Mouse (Mus musculus) heart, embryonic 10.5 days (tissue): ENCODE data around the gene Tufm. TPM values are rescaled to one million over a fixed set of nuclear protein-coding genes. Genes with fewer than 3 reads are reported as not detected.

Source experiments
- DNase-seq: peaks from one replicate; pipeline ENCODE4 v3.0.0-alpha.2; 2017; ENCODE audit warnings: low spot score
- H3K27ac ChIP-seq: fragments of 300-500 bp; sonication (generic); 2 replicates; pipeline ENCODE4 v1.5.1; 2016; ENCODE audit warnings: mild to moderate bottlenecking
- H3K27me3 ChIP-seq: fragments of 300-500 bp; sonication (generic); 2 replicates; pipeline ENCODE4 v1.6.1; 2016; ENCODE audit warnings: mild to moderate bottlenecking; ENCODE audit not compliant: poor library complexity, insufficient read depth, severe bottlenecking
- H3K36me3 ChIP-seq: fragments of 300-500 bp; sonication (generic); 2 replicates; pipeline ENCODE4 v1.6.1; 2016; ENCODE audit warnings: mild to moderate bottlenecking, moderate library complexity
- H3K4me1 ChIP-seq: fragments of 300-500 bp; sonication (generic); 2 replicates; pipeline ENCODE4 v1.6.1; 2016; ENCODE audit warnings: mild to moderate bottlenecking
- H3K4me3 ChIP-seq: fragments of 300-500 bp; sonication (generic); 2 replicates; pipeline ENCODE4 v1.5.1; 2016; ENCODE audit warnings: mild to moderate bottlenecking, moderate library complexity
- H3K9me3 ChIP-seq: fragments of 300-500 bp; sonication (generic); 2 replicates; pipeline ENCODE4 v1.6.1; 2016; ENCODE audit warnings: mild to moderate bottlenecking, moderate library complexity
- WGBS: fragments of 180-500 bp; shearing (Covaris S2); methylation state at CpG from one replicate; pipeline ENCODE4 v1.1.7; 2016; 5-methylcytosine and 5-hydroxymethylcytosine counted together
- polyA plus RNA-seq: library from polyadenylated mRNA; unstranded; fragments of >200 nt; fragmentation: Nextera tagmentation; extraction: Ambion mirVana; gene quantifications from 2 replicates; pipeline ENCODE4 v1.2.1, GENCODE M21; 2016

Tufm gene
- polyA plus RNA-seq, 1 experiment from 2014 or later, result 199 TPM

DNA sequence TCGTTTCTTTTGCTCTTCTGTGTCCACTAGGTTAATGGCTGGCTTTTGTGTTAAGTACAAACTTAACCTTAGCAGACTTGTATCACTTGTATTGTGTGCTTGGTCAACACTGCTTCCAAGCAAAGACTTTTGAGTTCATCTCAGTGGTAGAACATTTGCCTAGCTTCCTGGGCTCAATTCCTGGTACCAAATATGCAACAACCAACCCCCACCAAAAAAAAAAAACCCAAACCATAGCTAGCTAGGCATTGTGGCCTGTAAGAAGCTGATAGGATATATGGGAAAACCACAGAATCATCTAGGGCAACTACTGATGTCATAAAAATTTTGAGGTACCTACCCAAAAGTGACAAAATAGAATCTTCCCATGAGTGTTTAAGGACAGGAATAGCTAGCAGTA is 3.8 kb downstream of the Tufm start:
- H3K9me3 ChIP-seq, result no peaks in the 10 kb centered on the region
- H3K27ac ChIP-seq, result no peak overlapping the region
- H3K4me3 ChIP-seq, result no peak overlapping the region
- H3K4me1 ChIP-seq, result peaks cover 7% of the 10 kb centered on the region
- H3K36me3 ChIP-seq, result peaks cover 74% of the 10 kb centered on the region
- no peaks in the 10 kb centered on the region for H3K27me3 ChIP-seq
- WGBS, result 75% methylated on average over 1 of the region's 1 CpGs
- DNase-seq, result no peak

DNA sequence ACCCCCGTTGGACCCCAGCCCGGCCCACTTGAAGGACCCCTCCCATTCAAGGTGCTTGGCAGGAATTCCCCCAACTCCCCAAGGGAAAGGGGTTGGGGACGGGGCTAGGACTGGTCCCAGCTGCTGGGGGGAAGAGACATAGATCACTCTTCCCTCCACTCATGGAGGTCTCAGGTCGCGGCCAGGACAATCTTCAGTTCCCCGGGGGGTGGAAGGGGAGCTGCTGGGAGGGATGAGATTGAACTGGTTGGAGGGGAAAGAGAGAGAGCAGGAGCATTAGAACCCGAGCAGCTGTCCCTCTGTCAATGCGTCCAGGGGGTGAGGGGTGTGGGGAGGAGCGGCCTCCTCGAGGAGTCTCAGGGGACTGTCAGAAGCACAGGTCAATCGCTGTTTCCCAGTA is 4.8 kb downstream of the Tufm start:
- H3K4me3 ChIP-seq, result no peak overlapping the region
- peaks cover 84% of the 10 kb centered on the region for H3K36me3 ChIP-seq
- no peaks in the 10 kb centered on the region for H3K27me3 ChIP-seq
- DNase-seq, result no peak
- peaks cover 7% of the 10 kb centered on the region for H3K4me1 ChIP-seq
- H3K27ac ChIP-seq, result no peak overlapping the region
- 59% methylated on average over 11 of the region's 11 CpGs for WGBS
- H3K9me3 ChIP-seq, result no peaks in the 10 kb centered on the region

DNA sequence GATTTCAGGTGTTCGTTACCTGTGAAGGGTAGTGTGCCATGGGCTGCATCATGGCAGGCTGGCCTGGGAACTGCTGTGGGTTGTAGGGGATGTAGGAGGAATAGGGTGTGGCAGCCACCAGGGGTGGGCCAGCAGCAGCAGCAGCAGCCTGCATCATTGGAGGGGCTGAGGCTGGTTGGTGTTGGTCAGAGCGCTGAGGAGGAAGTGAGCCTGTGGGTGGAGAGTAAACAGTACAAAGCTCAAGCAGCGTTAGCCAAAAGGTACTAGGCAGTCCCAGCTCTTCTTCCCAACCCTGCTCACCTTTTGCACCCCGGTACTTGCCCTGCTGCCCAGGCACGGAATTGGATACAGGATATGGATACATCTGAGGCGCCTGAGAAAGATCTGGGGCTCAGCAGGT is 7.0 kb downstream of the Tufm start:
- Histone ChIP-seq H3K4me1 (no peaks in the 10 kb centered on the region), H3K4me3 (no peak overlapping the region), H3K27ac (no peak overlapping the region), H3K9me3 (no peaks in the 10 kb centered on the region), H3K36me3 (peaks cover 97% of the 10 kb centered on the region), H3K27me3 (no peaks in the 10 kb centered on the region)
- WGBS, result 96% methylated on average over 6 of the region's 6 CpGs
- no peak for DNase-seq

DNA sequence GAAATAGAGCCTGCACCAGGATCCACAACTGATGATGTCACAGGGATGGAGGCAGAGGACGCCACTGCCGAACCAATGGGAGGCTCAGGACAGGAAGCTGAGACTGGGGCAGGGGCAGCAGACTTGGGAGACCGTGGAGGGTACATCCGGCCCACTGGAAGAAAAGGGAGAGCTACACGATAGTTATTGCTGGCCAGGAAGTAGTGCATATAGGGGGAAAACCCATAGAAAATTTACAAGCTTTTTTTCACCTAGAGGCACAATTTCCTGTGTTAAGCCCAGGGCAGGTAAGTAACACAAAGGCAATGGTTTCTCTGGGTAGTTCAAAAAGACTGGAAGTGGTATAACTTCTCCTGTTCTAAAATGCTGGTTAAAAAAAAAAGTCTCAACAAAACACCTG is 9.3 kb downstream of the Tufm start:
- peaks cover 97% of the 10 kb centered on the region for H3K36me3 ChIP-seq
- H3K9me3 ChIP-seq, result no peaks in the 10 kb centered on the region
- DNase-seq, result no peak
- peaks cover 6% of the 10 kb centered on the region; the same call in 1 of the 2 replicates for H3K4me1 ChIP-seq
- no peak overlapping the region for H3K27ac ChIP-seq
- WGBS, result 90% methylated on average over 5 of the region's 5 CpGs
- no peak overlapping the region for H3K4me3 ChIP-seq
- no peaks in the 10 kb centered on the region for H3K27me3 ChIP-seq

DNA sequence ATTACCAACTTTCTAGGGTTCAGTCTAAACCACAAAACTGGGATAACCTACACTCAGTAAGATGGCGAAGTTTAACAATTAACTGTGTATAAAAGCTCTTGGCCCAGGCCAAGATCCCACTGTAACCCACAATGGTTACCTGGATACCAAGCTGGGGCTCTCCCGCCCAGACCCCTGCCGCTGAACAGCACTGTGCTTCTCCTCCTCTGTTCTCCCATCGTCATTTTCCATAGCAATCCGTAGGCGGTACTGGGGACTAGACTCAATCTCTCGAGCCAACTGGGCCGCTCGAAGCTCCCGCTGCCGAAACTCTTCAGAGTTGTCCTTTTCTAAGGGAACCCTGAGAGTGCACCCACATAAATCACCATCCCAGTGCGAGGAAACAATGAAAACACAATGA is 10.8 kb downstream of the Tufm start:
- Histone ChIP-seq H3K27ac (no peak overlapping the region), H3K4me1 (peaks cover 6% of the 10 kb centered on the region; the same call in 1 of the 2 replicates), H3K27me3 (no peaks in the 10 kb centered on the region), H3K9me3 (no peaks in the 10 kb centered on the region), H3K4me3 (no peak overlapping the region), H3K36me3 (peaks cover 83% of the 10 kb centered on the region)
- 94% methylated on average over 12 of the region's 12 CpGs for WGBS
- no peak for DNase-seq

DNA sequence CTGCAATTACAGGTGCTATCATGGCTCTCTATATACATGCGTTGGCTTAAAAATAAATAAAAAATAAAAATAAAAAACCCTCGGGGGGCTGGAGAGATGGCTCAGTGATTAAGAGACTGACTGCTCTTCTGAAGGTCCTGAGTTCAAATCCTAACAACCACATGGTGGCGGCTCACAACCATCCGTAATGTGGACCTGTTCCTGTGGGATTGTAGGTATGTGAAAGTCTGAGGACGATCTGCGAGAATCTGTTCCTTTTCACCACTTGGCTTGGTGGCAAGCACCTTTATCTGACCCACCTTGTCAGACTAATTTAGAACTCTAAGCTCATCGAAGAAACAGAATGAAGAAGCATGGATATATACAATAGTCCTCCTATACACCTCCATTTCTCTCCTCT is 12.3 kb downstream of the Tufm start:
- peaks cover 11% of the 10 kb centered on the region; the same call in 1 of the 2 replicates for H3K4me1 ChIP-seq
- H3K27me3 ChIP-seq, result no peaks in the 10 kb centered on the region
- H3K4me3 ChIP-seq, result no peak overlapping the region
- DNase-seq, result no peak
- H3K9me3 ChIP-seq, result no peaks in the 10 kb centered on the region
- WGBS, result 93% methylated on average over 7 of the region's 7 CpGs
- peaks cover 69% of the 10 kb centered on the region for H3K36me3 ChIP-seq
- H3K27ac ChIP-seq, result no peak overlapping the region

DNA sequence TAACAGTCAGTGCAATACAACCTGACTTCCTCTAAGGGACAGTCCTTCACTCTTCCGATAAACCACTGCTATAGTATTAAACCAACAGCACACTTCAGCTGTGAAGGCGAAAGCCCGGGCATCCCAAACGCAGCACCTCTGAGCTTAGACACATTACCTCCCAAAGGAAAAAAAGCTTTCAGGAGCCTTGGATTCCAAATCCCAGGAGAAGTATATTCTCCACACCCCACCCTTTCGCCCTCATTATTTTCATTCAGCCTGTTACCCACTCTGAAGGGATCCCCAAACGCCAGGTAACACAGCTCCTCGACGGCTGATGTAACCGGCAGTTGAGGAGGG is 14.5 kb downstream of the Tufm start:
- Histone ChIP-seq H3K36me3 (peaks cover 46% of the 10 kb centered on the region), H3K27me3 (no peaks in the 10 kb centered on the region), H3K4me1 (peaks cover 11% of the 10 kb centered on the region; the same call in 1 of the 2 replicates), H3K9me3 (no peaks in the 10 kb centered on the region), H3K4me3 (peak overlapping the region; percentile 100), H3K27ac (peak overlapping the region; percentile 100)
- peak; percentile 75 for DNase-seq
- WGBS, result 5% methylated on average over 9 of the region's 9 CpGs

DNA sequence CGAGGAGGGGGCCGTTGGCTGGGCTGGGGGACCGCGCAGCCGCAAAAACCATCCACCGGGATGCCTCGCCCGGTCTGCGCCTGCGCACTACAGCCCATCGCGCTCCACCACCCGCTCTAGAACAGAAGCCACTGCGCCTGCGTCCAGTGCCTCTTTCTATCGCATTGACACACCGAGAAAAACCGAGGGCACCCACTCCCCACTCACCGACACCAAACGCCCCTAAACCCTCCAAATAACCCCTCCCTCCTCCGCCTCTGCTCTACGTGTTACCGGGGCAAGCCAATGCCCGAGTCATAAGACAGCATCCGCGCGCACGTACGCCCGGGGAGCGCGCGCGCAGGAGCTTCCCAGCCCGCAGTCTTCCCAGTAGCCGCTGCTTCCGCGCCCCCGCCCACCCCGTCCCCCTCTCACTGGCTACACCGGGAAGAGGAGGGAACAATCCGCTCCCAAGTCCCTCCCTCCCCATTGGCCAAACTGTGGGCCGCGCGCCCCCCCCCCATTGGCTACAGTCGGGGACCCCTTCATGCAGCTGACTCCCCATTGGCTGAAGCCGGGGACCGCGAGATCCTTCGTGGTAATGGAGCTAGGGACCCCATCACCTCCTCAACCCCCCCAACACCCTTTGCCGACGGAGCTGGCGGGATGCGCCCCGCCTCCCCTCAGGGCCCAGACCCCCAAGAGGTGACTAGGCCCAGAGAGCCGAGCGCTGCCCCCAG is 15.0 kb downstream of the Tufm start:
- H3K4me1 ChIP-seq, result peaks cover 11% of the 10 kb centered on the region; the same call in 1 of the 2 replicates
- no peaks in the 10 kb centered on the region for H3K9me3 ChIP-seq
- H3K27ac ChIP-seq, result peak overlapping the region; percentile 100
- peaks cover 41% of the 10 kb centered on the region for H3K36me3 ChIP-seq
- H3K27me3 ChIP-seq, result no peaks in the 10 kb centered on the region
- H3K4me3 ChIP-seq, result peak overlapping the region; percentile 100
- under 1% methylated on average over 53 of the region's 57 CpGs for WGBS
- peak; percentile 99 for DNase-seq

DNA sequence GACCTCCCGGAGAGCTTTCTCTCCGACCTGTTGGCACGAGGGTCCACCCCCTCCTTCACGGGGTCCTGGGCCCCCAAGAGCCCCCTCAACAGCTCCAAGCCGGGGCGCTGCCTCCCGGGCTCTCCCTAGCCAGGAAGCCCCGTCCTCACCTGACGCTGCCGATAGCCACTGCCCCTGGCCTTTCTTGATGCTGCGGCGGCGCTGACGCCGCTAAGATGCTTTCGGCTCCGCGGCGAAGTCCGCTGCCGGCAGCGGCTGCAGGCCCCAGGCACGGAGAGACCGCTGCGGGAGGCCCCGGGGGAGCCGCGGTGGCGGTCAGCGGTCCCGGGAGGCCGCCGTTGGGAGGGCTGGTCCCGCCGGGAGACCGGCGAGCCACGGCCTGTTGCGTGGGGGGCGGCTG is 15.6 kb downstream of the Tufm start:
- DNase-seq, result peak; percentile 77
- H3K9me3 ChIP-seq, result no peaks in the 10 kb centered on the region
- peak overlapping the region; percentile 100 for H3K27ac ChIP-seq
- H3K27me3 ChIP-seq, result no peaks in the 10 kb centered on the region
- under 1% methylated on average over 40 of the region's 40 CpGs for WGBS
- H3K36me3 ChIP-seq, result peaks cover 35% of the 10 kb centered on the region
- peak overlapping the region; percentile 100 for H3K4me3 ChIP-seq
- peaks cover 11% of the 10 kb centered on the region; the same call in 1 of the 2 replicates for H3K4me1 ChIP-seq

DNA sequence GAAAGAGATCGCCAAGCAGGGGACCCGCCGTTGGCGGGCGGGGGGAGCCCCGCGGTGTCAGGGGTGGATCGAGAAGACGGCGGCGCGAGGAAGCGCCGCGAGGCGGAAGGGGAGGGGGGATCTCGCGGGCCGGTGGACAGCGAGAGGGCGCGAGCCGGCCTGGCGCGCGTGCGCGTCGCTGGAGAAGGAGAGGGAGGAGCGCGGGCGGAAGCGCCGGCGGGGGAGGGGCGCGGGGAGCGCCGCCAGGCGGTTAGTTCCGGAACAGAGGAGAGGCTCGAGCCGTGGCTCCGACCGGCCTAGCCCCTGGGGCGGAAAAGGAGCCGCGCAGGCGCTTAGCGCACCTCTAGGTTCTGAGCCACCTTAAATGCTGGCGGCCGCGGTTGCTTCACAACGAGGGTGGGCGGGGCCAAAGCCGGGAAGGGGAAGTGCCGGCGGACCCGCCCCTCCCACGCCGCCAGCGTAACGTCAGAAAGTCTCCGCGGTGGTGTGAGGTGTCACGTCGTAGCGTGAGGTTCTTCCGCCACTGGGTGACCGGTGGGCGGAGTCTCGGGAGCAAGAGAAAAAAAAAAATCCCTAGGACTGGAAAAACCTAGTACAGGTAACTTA is 16.2 kb downstream of the Tufm start, which contains the start of gene Atxn2l:
Gene Atxn2l, minus strand, starts transcription at position 165 of the 606 bp plus-strand sequence.
- Histone ChIP-seq H3K27ac (peak within 1 kb of the TSS; percentile 100), H3K4me1 (peaks cover 11% of the 10 kb centered on the region; the same call in 1 of the 2 replicates), H3K27me3 (no peaks in the 10 kb centered on the region), H3K4me3 (peak within 1 kb of the TSS; percentile 100), H3K36me3 (peaks cover 29% of the 10 kb centered on the region), H3K9me3 (no peaks in the 10 kb centered on the region)
- under 1% methylated on average over 67 of the region's 72 CpGs for WGBS
- DNase-seq, result peak; percentile 99

DNA sequence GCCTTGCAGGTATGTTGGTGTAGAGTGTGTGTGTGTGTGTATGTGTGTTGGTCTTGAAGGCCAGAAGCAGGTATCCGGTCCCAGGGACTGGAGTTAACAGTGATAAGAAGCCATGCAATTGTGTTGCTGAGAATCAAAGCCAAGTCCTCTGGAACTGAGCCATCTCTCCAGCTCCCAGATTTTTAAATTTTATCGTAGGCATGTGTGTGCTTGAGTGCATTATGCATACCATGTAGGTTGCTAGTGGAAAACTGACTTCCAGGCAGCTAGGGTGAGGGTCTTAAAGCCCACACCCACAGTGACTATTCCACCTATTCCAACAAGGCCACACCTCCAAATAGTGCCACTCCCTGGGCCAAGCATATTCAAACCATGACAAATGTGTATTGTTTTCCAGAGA is 17.8 kb downstream of the Tufm start:
- Histone ChIP-seq H3K27me3 (no peaks in the 10 kb centered on the region), H3K27ac (no peak overlapping the region), H3K4me1 (peaks cover 11% of the 10 kb centered on the region; the same call in 1 of the 2 replicates), H3K36me3 (peaks cover 14% of the 10 kb centered on the region), H3K4me3 (no peak overlapping the region), H3K9me3 (no peaks in the 10 kb centered on the region)
- 75% methylated on average over 2 of the region's 2 CpGs for whole genome bisulfite sequencing
- no peak for DNase-seq

DNA sequence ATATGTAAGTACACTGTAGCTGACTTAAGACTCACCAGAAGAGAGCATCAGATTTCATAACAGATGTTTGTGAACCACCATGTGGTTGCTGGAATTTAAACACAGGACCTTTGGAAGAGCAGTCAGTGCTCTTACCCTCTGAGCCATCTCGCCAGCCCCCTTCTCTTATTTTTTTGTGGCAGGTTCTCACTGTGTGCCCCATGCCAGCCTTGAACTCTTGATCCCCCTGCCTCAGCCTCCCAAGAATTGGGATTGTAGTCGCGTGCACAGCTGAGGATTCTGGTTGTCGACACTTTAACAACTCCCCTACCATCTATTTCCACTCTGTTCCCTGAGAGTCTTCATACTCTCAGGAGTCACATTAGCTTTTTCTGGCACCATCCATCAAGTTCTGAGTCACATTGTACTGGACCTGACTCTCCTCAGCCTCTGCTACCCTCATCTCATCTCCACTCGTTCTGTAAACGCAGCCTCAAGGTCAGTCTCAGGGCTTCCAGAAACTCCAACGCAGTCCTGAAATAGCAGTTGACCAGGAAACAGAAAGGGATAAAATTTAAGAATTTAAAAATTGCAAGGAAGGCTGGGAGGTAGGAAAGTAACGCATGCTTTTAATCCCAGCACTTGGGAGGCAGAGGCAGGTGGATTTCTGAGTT is 20.1 kb downstream of the Tufm start:
- Histone ChIP-seq H3K36me3 (no peaks in the 10 kb centered on the region), H3K4me3 (no peak overlapping the region), H3K27ac (no peak overlapping the region), H3K4me1 (peaks cover 5% of the 10 kb centered on the region; the same call in 1 of the 2 replicates), H3K27me3 (no peaks in the 10 kb centered on the region), H3K9me3 (no peaks in the 10 kb centered on the region)
- DNase-seq, result no peak
- 82% methylated on average over 8 of the region's 8 CpGs for WGBS

DNA sequence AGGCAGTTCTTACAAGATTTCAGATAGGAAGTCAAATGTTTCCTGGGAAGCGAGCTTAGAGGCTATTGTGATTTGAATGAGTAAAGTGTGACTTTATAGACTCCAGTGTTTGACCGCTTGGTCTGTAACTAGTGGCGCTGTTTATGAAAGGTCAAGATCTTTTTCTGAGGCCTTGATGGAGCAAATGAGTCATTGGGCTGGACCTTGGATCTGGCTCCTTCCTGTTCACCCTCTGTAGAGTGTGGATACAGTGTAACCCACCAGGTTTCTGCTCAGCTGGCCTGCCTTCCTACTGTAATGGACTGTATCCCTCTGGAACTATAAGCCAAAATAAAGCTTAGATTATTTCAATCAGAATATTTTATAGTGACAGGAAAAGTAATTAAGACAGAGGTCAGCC is 24.1 kb downstream of the Tufm start:
- Histone ChIP-seq H3K4me3 (no peak overlapping the region), H3K27ac (no peak overlapping the region), H3K4me1 (no peaks in the 10 kb centered on the region), H3K27me3 (no peaks in the 10 kb centered on the region), H3K9me3 (no peaks in the 10 kb centered on the region), H3K36me3 (no peaks in the 10 kb centered on the region)
- no peak for DNase-seq
- 65% methylated on average over 3 of the region's 3 CpGs for WGBS
